Mouse (Mus musculus): ENCODE data around the gene Tspan9.

Tspan9 gene

GRCm38 (mm10) chr6:127925915-127926314, 217.5 kb downstream of the Tspan9 start:
- no peak for DNase-seq (ENCODE audit: low spot score in 2 of 2)

GRCm38 (mm10) chr6:127924750-127925149, 218.6 kb downstream of the Tspan9 start:
- no peak for DNase-seq (ENCODE audit: low spot score in 2 of 2)

DNA sequence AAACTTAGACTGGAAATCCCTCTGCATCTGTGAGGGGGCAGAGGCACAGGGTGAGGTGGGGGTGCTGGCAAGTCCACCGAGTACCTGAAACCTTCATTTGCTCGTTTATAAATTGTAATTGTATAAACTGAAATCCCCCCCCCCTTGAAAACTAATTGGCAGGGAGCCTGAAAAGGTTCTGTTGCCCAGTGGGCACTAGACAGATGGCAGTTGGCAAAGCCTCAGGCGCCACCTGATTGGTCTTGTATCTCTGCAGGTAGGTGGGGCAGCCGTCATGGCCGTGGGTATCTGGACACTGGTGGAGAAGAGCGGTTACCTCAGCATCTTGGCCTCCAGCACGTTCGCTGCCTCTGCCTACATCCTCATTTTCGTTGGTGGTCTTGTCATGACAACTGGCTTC, 220.1 kb downstream of the Tspan9 start:
- no peak for DNase-seq (ENCODE audit: low spot score in 2 of 2)

GRCm38 (mm10) chr6:127921996-127922395, 221.4 kb downstream of the Tspan9 start:
- no peak for DNase-seq (ENCODE audit: low spot score in 2 of 2)

GRCm38 (mm10) chr6:127920652-127921051, 222.7 kb downstream of the Tspan9 start:
- peak; percentile 27 to 69 for DNase-seq (ENCODE audit: low spot score in 2 of 2)

DNA sequence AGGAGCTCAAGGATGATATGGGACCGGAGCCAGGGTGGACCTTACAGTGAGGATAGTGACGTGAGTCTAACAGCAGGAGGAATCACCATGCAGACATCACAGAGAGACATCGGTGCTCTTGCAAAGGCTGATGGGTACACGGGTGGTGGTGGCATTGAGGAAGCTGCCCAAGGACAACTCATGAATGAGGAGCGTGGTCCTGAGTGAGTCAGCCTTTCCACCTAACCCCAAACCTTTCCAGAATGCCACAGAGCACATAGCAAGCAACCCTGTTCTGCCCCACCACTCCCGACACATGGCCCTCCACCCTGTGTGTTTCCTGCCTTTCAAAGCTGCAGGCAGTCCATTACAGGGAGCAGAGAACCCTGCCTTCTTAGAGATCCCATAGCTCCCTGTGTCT, 223.9 kb downstream of the Tspan9 start:
- DNase-seq (ENCODE audit: low spot score in 2 of 2) = no peak

- no peak for DNase-seq (ENCODE audit: low spot score in 2 of 2)
Measured at GRCm38 (mm10) chr6:127917712-127918111, 225.7 kb downstream of the Tspan9 start.

DNA sequence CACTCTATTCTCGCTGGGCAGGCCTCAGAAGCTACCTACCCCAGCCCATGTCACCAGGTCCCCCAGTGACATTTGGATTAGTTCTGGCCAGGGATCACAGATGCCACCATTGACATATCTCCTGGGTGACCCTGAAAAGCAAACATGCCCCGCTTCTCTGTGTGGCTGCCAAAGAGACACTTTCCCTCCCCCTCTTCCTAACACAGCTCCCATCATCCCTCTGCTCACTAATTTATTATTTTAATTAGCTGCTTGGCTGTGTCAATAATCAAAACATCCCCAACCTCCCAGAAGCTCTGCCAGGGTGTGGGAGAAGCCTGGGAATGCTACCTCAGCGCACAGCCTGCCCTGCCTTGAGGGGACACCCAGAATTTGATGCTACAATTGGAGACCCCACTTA, 226.4 kb downstream of the Tspan9 start:
- no peak for DNase-seq (ENCODE audit: low spot score in 2 of 2)

DNA sequence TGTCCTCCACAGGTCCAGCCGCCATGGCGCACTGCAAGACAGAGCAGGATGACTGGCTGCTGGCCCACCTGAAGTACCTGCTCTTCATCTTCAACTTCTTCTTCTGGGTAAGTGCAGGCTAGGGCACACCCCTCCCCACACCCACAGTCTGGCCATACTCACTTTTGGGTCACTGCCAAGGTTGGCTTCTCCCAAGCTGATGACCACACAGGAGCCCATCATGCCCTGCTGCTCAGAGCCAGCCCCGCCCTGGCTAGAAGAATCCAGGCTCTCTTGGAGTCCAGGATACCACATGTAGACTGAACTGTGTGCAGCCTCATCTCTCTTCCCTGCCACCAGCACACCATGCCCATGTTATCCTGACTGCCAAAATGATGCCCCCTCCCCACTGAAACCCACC, 230.5 kb downstream of the Tspan9 start:
- no peak for DNase-seq (ENCODE audit: low spot score in 2 of 2)

GRCm38 (mm10) chr6:127911687-127912086, 231.7 kb downstream of the Tspan9 start:
- DNase-seq (ENCODE audit: low spot score in 2 of 2) = no peak

All from spleen, postnatal 10 days (tissue).